Mouse (Mus musculus) heart, postnatal 0 days (tissue): ENCODE measurements around the gene Evl. TPM values are rescaled to one million over a fixed set of nuclear protein-coding genes. Genes with fewer than 3 reads are reported as not detected.
A peak's percentile ranks its signal among the peaks of the same experiment; 100 is the strongest.

Experiments
- ATAC-seq: fragments of 200-750 bp; cut with Nextera tagmentation; 2 replicates; pipeline ENCODE4 v1.8.0; 2017; ENCODE audit warnings: low read depth, moderate number of reproducible peaks, moderate library complexity; ENCODE audit not compliant: insufficient read depth
- DNase-seq: peaks from one replicate; pipeline ENCODE4 v3.0.0-alpha.2; 2016; ENCODE audit warnings: low spot score
- H3K27ac ChIP-seq: fragments of 300-500 bp; sonication (generic); 2 replicates; pipeline ENCODE4 v1.5.1; 2014; ENCODE audit warnings: low read depth, mild to moderate bottlenecking
- H3K27me3 ChIP-seq: fragments of 300-500 bp; sonication (generic); 2 replicates; pipeline ENCODE4 v1.6.1; 2014; ENCODE audit warnings: low read length, mixed read lengths; ENCODE audit not compliant: control insufficient read depth, insufficient read depth
- H3K36me3 ChIP-seq: fragments of 300-500 bp; sonication (generic); replicated peaks from 2 replicates; pipeline ENCODE4 v1.6.1; 2014; ENCODE audit warnings: low read length, mixed read lengths; ENCODE audit not compliant: control insufficient read depth, insufficient read depth
- H3K4me1 ChIP-seq: fragments of 300-500 bp; sonication (generic); 2 replicates; pipeline ENCODE4 v1.6.1; 2014; ENCODE audit warnings: antibody characterized with exemption; ENCODE audit not compliant: control insufficient read depth, insufficient read depth
- H3K4me2 ChIP-seq: fragments of 300-500 bp; sonication (generic); 2 replicates; pipeline ENCODE4 v1.6.1; 2014; ENCODE audit warnings: low read depth, mild to moderate bottlenecking, low read length, moderate library complexity
- H3K4me3 ChIP-seq: fragments of 300-500 bp; sonication (generic); 2 replicates; pipeline ENCODE4 v1.5.1; 2014; ENCODE audit warnings: low read depth, low read length
- H3K9ac ChIP-seq: fragments of 300-500 bp; sonication (generic); replicated peaks from 2 replicates; pipeline ENCODE4 v1.6.1; 2014; ENCODE audit warnings: low read depth, low read length, mixed read lengths
- H3K9me3 ChIP-seq: fragments of 300-500 bp; sonication (generic); replicated peaks from 2 replicates; pipeline ENCODE4 v1.6.1; 2016; ENCODE audit warnings: low read length; ENCODE audit not compliant: control insufficient read depth
- CTCF ChIP-seq: IDR thresholded peaks from 2 replicates; pipeline ENCODE4 v1.5.1; 2016; ENCODE audit warnings: antibody characterized with exemption, control low read depth, low read depth
- EP300 ChIP-seq: IDR thresholded peaks from 2 replicates; pipeline ENCODE4 v1.6.1; 2016; ENCODE audit warnings: antibody characterized with exemption, low read depth
- WGBS: fragments of 180-500 bp; shearing (Covaris S2); extraction: QIAGEN DNeasy Blood & Tissue Kit; methylation state at CpG from one replicate; pipeline ENCODE4 v1.1.7; 2014; 5-methylcytosine and 5-hydroxymethylcytosine counted together
- polyA plus RNA-seq: library from polyadenylated mRNA; unstranded; fragments of >200 nt; fragmentation: Nextera tagmentation; extraction: Ambion mirVana; gene quantifications from 2 replicates; pipeline ENCODE4 v1.2.1, GENCODE M21; 2015
- total RNA-seq: library from RNA; depleted of rRNA; stranded (reverse); fragments of >200 nt; gene quantifications from 2 replicates; pipeline ENCODE4 v1.2.3, GENCODE M21; 2014; ENCODE audit warnings: low replicate concordance

The Evl gene
- total and polyA plus RNA-seq, 2 experiments from 2014 or later, result 26.6 to 39.5 TPM

- H3K27ac ChIP-seq, result no peak overlapping the region
- TF ChIP-seq EP300, result no peak
- TF ChIP-seq CTCF, result no peak
- H3K36me3 ChIP-seq, result no peaks in the 10 kb centered on the region
- H3K4me2 ChIP-seq, result no peak overlapping the region
- H3K27me3 ChIP-seq, result peaks cover 31% of the 10 kb centered on the region
- H3K9me3 ChIP-seq, result no peaks in the 10 kb centered on the region
- no peak overlapping the region for H3K4me3 ChIP-seq
- 60% methylated on average over 5 of the region's 5 CpGs for WGBS
- H3K9ac ChIP-seq, result no peak overlapping the region
- DNase-seq (no peak), ATAC-seq (no peak)
- H3K4me1 ChIP-seq, result peaks cover 16% of the 10 kb centered on the region
Observed at GRCm38 (mm10) chr12:108700037-108700436, 145.5 kb downstream of the Evl start.

DNA sequence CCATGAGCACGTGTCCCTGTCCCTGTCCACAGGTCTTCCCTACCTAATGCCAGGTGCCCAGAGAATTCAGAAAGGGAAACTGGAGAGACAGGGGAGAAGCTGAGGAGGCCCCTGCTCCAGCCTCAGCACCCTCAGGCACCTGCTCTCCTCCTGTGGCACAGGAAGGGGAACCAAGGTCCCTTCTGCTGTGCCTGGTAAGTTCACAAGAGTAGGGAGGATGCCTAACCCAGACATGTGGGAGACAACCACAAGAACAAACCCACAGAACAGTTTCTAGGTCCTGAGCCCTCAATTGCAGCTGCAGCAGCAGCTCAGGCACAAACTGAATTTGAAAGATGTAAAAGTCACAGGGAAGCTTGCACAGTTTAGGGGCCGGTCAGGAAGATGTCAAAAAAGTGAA is 146.7 kb downstream of the Evl start:
- TF ChIP-seq EP300 (no peak), CTCF (no peak)
- no peak for ATAC-seq
- Histone ChIP-seq H3K9me3 (no peaks in the 10 kb centered on the region), H3K27ac (no peak overlapping the region), H3K4me2 (no peak overlapping the region), H3K9ac (no peak overlapping the region), H3K27me3 (peaks cover 31% of the 10 kb centered on the region), H3K4me1 (peaks cover 16% of the 10 kb centered on the region), H3K4me3 (no peak overlapping the region), H3K36me3 (no peaks in the 10 kb centered on the region)
- WGBS, result 54% methylated on average over 2 of the region's 2 CpGs
- DNase-seq, result no peak

DNA sequence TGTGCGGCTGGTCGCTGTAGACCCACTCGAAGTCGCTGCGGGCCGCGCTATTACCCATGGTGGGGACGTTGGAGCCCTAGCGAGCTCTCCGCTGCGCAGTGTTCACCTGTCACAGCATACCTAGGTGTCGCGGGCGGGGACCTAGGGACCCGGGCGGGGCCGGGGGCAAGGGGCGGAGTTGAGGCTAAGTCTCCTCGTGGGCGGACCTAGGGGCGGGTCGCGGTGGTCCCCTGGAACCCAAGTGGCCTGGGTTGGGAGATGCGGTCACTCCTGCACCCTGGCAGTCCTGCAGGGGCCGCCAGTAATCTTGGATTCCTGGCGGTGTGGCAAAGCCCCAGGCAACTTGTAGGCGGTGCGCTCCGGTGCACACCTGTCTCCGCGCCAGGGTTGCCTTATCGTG is 147.7 kb downstream of the Evl start, which contains the start of gene Degs2:
Degs2 (minus strand) TSS at position 131 of the 400 bp plus-strand sequence.
- peaks cover 16% of the 10 kb centered on the region for H3K4me1 ChIP-seq
- TF ChIP-seq CTCF (no peak), EP300 (no peak)
- no peak within 1 kb of the TSS; the same call in 1 of the 2 replicates for H3K27ac ChIP-seq
- H3K36me3 ChIP-seq, result no peaks in the 10 kb centered on the region
- 3% methylated on average over 30 of the region's 32 CpGs for WGBS
- 0 out of 2 replicates have a peak, but pooled peaks have one; percentile 24 for ATAC-seq
- H3K4me3 ChIP-seq, result peak within 1 kb of the TSS; percentile 28
- no peaks in the 10 kb centered on the region for H3K9me3 ChIP-seq
- DNase-seq, result no peak
- H3K4me2 ChIP-seq, result peak within 1 kb of the TSS; percentile 49
- H3K9ac ChIP-seq, result no peak within 1 kb of the TSS
- H3K27me3 ChIP-seq, result peaks cover 31% of the 10 kb centered on the region

GRCm38 (mm10) chr12:108705486-108705885 is 151.0 kb downstream of the Evl start:
- DNase-seq, result no peak
- 81% methylated on average over 6 of the region's 6 CpGs for WGBS

DNA sequence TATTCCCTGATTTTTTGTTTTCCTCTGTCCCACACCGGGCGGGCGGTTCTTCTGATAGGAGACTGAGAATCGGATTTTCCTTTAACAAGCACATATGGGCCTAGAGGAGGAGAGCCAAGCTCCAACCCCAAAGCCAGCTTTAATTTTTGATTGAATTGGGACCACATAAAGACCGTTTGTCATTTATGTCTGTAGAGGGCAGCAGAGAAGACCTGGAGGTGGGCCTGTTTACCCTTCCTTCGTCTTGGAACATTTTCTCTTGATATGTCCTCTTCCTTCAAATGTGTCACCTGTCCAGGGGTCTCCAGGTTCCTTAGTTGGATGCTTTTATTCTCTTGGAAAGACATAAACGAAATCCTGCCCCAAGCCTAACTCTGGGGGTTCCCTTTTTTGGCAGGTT is 151.6 kb downstream of the Evl start:
- Histone ChIP-seq H3K36me3 (no peaks in the 10 kb centered on the region), H3K9me3 (no peaks in the 10 kb centered on the region), H3K27ac (no peak overlapping the region), H3K4me3 (no peak overlapping the region), H3K4me2 (no peak overlapping the region), H3K4me1 (peaks cover 7% of the 10 kb centered on the region; the same call in 1 of the 2 replicates), H3K27me3 (peaks cover 25% of the 10 kb centered on the region), H3K9ac (no peak overlapping the region)
- TF ChIP-seq CTCF (peak; percentile 38), EP300 (no peak)
- DNase-seq, result peak; percentile 43
- ATAC-seq, result no peak
- 37% methylated on average over 7 of the region's 7 CpGs for WGBS

More at GRCm38 (mm10) chr12:108705486-108705885, 151.0 kb downstream of the Evl start:
- peaks cover 28% of the 10 kb centered on the region for H3K27me3 ChIP-seq
- H3K4me3 ChIP-seq, result no peak overlapping the region
- H3K9ac ChIP-seq, result no peak overlapping the region
- no peaks in the 10 kb centered on the region for H3K36me3 ChIP-seq
- H3K4me2 ChIP-seq, result no peak overlapping the region
- H3K9me3 ChIP-seq, result no peaks in the 10 kb centered on the region
- TF ChIP-seq CTCF, result no peak
- no peak for TF ChIP-seq EP300
- H3K4me1 ChIP-seq, result peaks cover 7% of the 10 kb centered on the region; the same call in 1 of the 2 replicates
- H3K27ac ChIP-seq, result no peak overlapping the region
- ATAC-seq, result no peak

- DNase-seq (no peak), ATAC-seq (no peak)
- Histone ChIP-seq H3K4me1 (no peaks in the 10 kb centered on the region), H3K4me3 (no peak overlapping the region), H3K27ac (no peak overlapping the region), H3K9me3 (no peaks in the 10 kb centered on the region), H3K9ac (no peak overlapping the region), H3K36me3 (no peaks in the 10 kb centered on the region), H3K4me2 (no peak overlapping the region), H3K27me3 (no peaks in the 10 kb centered on the region)
- TF ChIP-seq CTCF (no peak), EP300 (no peak)
- 87% methylated on average over 6 of the region's 6 CpGs for WGBS
Observed at GRCm38 (mm10) chr12:108709386-108709785, 154.9 kb downstream of the Evl start.
